Comparison of ENCODE assay signal across 23 mouse cellular contexts in the genomic region with DNA sequence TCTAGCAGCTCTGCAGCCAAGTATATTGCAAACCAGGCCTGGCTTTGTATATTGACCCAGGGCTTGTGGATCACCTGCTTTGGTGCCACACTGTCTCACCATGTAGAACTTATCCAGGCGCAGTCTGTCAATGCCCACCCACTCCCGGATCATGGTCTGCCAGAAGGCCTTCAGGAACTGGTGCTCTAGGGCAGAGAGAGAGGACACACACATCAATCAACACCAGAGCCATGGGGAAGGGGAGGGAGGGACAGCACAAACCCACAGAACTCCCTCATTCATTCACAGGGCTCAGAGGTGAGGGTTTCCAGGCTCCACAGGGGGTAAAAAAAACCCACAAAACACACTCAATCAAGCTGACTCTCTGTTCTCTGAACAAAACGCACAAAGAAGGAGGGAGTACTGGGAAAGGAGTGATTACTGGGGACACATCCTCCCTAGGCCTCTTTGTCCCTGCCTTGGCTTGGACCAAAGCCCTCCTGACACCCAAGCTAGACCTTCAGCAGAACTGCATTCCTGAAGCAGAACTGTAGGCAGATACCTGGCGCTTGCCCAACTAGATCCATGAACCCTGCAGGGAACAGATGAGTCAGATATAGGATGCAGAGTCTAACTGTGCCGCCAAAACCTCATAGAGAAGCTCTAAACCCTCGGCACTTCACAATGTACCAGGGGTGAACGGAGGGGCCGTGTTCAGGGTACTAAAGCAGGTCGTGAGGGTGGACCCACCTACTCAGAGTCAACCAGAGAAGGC. TPM values are rescaled to one million over a fixed set of nuclear protein-coding genes. Genes with fewer than 3 reads are reported as not detected.
DNase-seq lines count a peak whose midpoint lies in the region; ATAC-seq and TF ChIP-seq lines count a peak whose summit lies in the region.
"Had no signal": no experiment of that assay in that cellular context is flagged by ENCODE, and none has a peak within 500 bp of the region (broad histone marks: within the 10 kb centered on the region; RNA-seq: fewer than 3 reads in every experiment).

No protein-coding gene starts in this region.

- no peaks in the 10 kb centered on the region for H3K27me3 ChIP-seq in Patski
- H3K27me3 ChIP-seq: forebrain, embryonic 12.5 days; heart, embryonic 15.5 days; hindbrain, embryonic 15.5 days; intestine, embryonic 15.5 days; limb, embryonic 12.5 days; liver, embryonic 12.5 days had no signal

- POLR2A ChIA-PET in Patski (lab: Charles Lee), result interaction anchor here (0.9 to 1.0 kb wide), 2 partner anchors 147 to 165 kb away, joined by 3 read pairs; a partner anchor contains a TSS

- peak; percentile 56 to 59 for DNase-seq in cerebellum, adult 18-20 months
- no peak for DNase-seq in cerebellum, adult 11 months
- DNase-seq in 3134 (ENCODE audit: extremely low read depth, insufficient read length, low spot score) (peak; percentile 37), Patski (ENCODE audit: low read depth, low spot score) (no peak)
- peak; percentile 58 for DNase-seq in brain, adult 2 months (ENCODE audit: low read depth, low spot score)
- DNase-seq in kidney, adult 11 months, result no peak
- no peak for DNase-seq in left cerebral cortex, adult 8-10 months (ENCODE audit: low spot score in 2 of 2)
- DNase-seq: B cell, adult 2 months; cerebellum, adult 8-10 months; heart, postnatal 4 days; kidney, postnatal 4 days; lung, adult 2 months; lung, postnatal 36 days; retina, postnatal 1 day; thymus, postnatal 4 days had no signal

- peak; percentile 48 for ATAC-seq in Patski
- no peak for ATAC-seq in megakaryocyte progenitor cell, adult 5-6 weeks (replicated peaks; ENCODE audit: poor library complexity)
- ATAC-seq: intestine, embryonic 15.5 days; liver, embryonic 12.5 days; midbrain, embryonic 16.5 days had no signal

- CTCF ChIA-PET in Patski (lab: Charles Lee), result interaction anchor here (0.6 to 1.5 kb wide), 3 partner anchors 10 to 131 kb away, joined by 3 to 4 read pairs (median 3); no protein-coding TSS in a partner anchor

- no peak for TF ChIP-seq CTCF in Patski (IDR thresholded peaks at IDR 0.05)

- in situ Hi-C loops in Patski (cut with MboI; ENCODE audit: low pct_unique_long_range_greater_than_20kb), result no loop called here

RNA-seq across cellular contexts. Expression of a gene that starts 3.6 kb away (rescaled TPM):
- polyA plus RNA-seq in Patski (2021), result 297 TPM
- total RNA-seq in megakaryocyte progenitor cell, adult 5-6 weeks (2015), result 56.7 and 60.6 TPM in 2 replicates
- 336 and 416 TPM in 2 replicates for total RNA-seq in megakaryocyte progenitor cell, adult 5-6 weeks (2017)
- 100 to 1,000 TPM; 348 to 374 (median 360) TPM for total RNA-seq in left cerebral cortex, adult 8-10 months (2022)

RNA-seq across cellular contexts. Expression of a gene that starts 16.3 kb away (rescaled TPM):
- 418 TPM for polyA plus RNA-seq in Patski (2021)
- 48.9 and 56.0 TPM in 2 replicates for total RNA-seq in megakaryocyte progenitor cell, adult 5-6 weeks (2015)
- 41.9 and 51.4 TPM in 2 replicates for total RNA-seq in megakaryocyte progenitor cell, adult 5-6 weeks (2017)
- 10 to 100 TPM; 36.8 to 51.7 (median 40.6) TPM for total RNA-seq in left cerebral cortex, adult 8-10 months (2022)

RNA-seq across cellular contexts. Expression of a gene that starts 55.6 kb away (rescaled TPM):
- 24.8 TPM for polyA plus RNA-seq in Patski (2021)
- total RNA-seq in megakaryocyte progenitor cell, adult 5-6 weeks (2015), result 24.7 and 28.1 TPM in 2 replicates
- total RNA-seq in megakaryocyte progenitor cell, adult 5-6 weeks (2017), result 18.8 and 19.9 TPM in 2 replicates
- 100 to 1,000 TPM; 131 to 143 (median 137) TPM for total RNA-seq in left cerebral cortex, adult 8-10 months (2022)

RNA-seq across cellular contexts. Expression of a gene that starts 56.9 kb away (rescaled TPM):
- polyA plus RNA-seq in Patski (2021), result 98.9 TPM
- total RNA-seq in megakaryocyte progenitor cell, adult 5-6 weeks (2015), result 2.7 and 3.1 TPM in 2 replicates
- 1.8 and 4.1 TPM in 2 replicates for total RNA-seq in megakaryocyte progenitor cell, adult 5-6 weeks (2017)
- total RNA-seq in left cerebral cortex, adult 8-10 months (2022), result 100 to 1,000 TPM; 218 to 243 (median 229) TPM

Comparison
In these comparisons a context has a peak if more than half of its experiments do, and no peak if none do; other contexts are left out.
1. DNase-seq: peak in cerebellum, adult 18-20 months (2 of 2), 3134 (single experiment) and brain, adult 2 months (single experiment); none in cerebellum, adult 11 months (single experiment), Patski (single experiment), kidney, adult 11 months (single experiment) and left cerebral cortex, adult 8-10 months (0 of 2).
2. RNA of a gene that starts 55.6 kb away (total RNA-seq): 131 to 143 TPM in left cerebral cortex, adult 8-10 months; 18.8 to 28.1 TPM in megakaryocyte progenitor cell, adult 5-6 weeks; every median in the first group is over 4 times any median in the second.